Mouse (Mus musculus) monocyte, adult 5-6 weeks (primary cell): Measurements from ENCODE around the gene Olfr39. TPM values are rescaled to one million over a fixed set of nuclear protein-coding genes. Genes with fewer than 3 reads are reported as not detected.
"Not testable (repeated sequence)": the region's sequence is repeated elsewhere in the genome, so short reads cannot be mapped to it uniquely, and the experiment has no call there.

Experiments
- ATAC-seq: fragments of 153-309, 156-312 bp; replicated peaks from 2 replicates; pipeline ENCODE4 v1.8.0; 2017; ENCODE audit warnings: mild to moderate bottlenecking; ENCODE audit not compliant: low TSS enrichment, insufficient number of reproducible peaks, severe bottlenecking, poor library complexity, low FRiP score
- total RNA-seq: library from RNA; stranded (forward); fragments of 200-1000, 200-491, 200-594 nt; gene quantifications from 3 replicates; pipeline ENCODE4 v1.2.3, GENCODE M21; 2017

Olfr39 gene
- total RNA-seq: not detected in 3 replicates

DNA sequence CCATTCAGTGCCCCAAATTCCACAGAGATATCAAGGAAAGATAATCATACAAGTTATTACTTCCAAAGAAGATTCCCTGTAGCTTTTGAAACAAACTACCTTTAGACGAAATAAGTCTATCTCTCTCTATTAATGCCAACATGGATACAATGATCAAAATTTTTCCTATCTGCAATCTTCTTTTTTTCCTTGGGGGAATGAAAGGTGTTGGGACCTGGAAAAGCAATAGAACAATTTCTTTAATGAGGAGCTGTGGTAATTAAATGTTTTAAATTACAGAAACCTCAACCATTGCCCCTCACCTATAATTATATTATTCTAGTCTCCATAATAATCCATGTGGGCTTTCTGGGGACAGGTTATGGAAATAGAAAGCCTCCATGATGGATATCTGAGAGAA is at the start of gene Olfr39:
TSS of gene Olfr39 (plus strand) at position 301 of the 400 bp plus-strand sequence.
- no peak for ATAC-seq

- no peak for ATAC-seq
Measured at GRCm38 (mm10) chr9:20236819-20237218, 45.3 kb upstream of the Olfr39 start, which contains the start of gene Olfr872. Olfr872 (plus strand) TSS chr9:20237119.

DNA sequence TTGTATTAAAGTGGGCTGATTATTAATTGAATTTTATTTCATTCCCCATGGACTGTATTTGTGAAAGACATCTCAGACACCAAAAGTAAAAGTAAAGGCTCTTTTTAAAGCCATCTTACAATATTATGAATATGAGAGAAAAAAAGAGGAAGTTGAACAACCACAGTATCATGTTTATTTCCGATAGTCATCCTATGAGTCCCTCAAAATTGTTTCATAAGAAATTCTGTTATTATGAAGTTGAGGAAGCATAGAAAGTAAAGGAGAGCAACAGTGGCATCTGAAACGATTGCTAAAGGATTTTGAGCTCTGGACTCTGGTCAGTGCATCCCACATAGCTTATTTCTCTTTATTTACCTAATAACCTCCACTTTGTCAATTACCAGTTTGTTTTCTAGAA is 44.8 kb upstream of the Olfr39 start:
- no peak for ATAC-seq

DNA sequence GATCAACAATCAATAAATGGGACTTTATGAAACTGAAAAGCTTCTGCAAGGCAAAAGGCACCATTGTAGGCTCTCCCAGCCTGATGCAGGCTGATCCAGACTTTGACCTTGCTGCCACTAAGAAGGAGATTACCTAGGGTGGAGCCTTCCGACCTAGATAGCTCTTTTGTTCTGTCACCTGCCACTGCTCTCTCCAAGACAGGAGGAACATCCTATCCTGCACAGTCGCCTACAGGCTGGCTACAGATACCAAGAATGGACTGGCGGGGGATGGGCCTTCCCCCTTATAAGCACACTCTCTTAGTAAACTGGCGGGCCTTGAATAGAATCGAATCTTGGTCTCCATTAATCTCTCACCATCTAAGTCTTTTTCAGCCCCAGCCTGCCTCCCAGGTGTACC is 13.4 kb downstream of the Olfr39 start:
- ATAC-seq: not testable (repeated sequence)

GRCm38 (mm10) chr9:20298232-20298631 is 16.1 kb downstream of the Olfr39 start, which contains the start of gene Olfr873:
Olfr873 (plus strand) TSS chr9:20298532.
- no peak for ATAC-seq

- no peak for ATAC-seq
Measured at GRCm38 (mm10) chr9:20335994-20336393, 53.8 kb downstream of the Olfr39 start, which contains the start of gene Olfr18. Olfr18 (minus strand) TSS chr9:20336094.

Other genes with a start within 250 kb of the Olfr39 start
- not detected in 3 replicates for gene Olfr867, start 224.8 kb upstream of the Olfr39 start, total RNA-seq
- not detected in 3 replicates for gene Olfr868, start 183.7 kb upstream of the Olfr39 start, total RNA-seq
- gene Olfr869, start 153.3 kb upstream of the Olfr39 start, total RNA-seq: not detected in 3 replicates
- gene Olfr870, start 108.3 kb upstream of the Olfr39 start, total RNA-seq: not detected in 3 replicates
- not detected in 3 replicates for gene Olfr871, start 70.1 kb upstream of the Olfr39 start, total RNA-seq
- not detected in 3 replicates for gene Olfr872, start 45.2 kb upstream of the Olfr39 start, total RNA-seq
- gene Olfr873, start 16.2 kb downstream of the Olfr39 start, total RNA-seq: not detected in 3 replicates
- not detected in 3 replicates for gene Olfr18, start 53.7 kb downstream of the Olfr39 start, total RNA-seq
- gene Zfp560, start 102.8 kb downstream of the Olfr39 start, total RNA-seq: 5.3 to 23.0 TPM (median 13.5 TPM) in 3 replicates
- gene Zfp26, start 177.8 kb downstream of the Olfr39 start, total RNA-seq: 27.5 to 45.4 TPM (median 31.6 TPM) in 3 replicates
- 10.9 to 21.2 TPM (median 15.1 TPM) in 3 replicates for gene Zfp426, start 210.4 kb downstream of the Olfr39 start, total RNA-seq
- 27.5 to 43.8 TPM (median 36.4 TPM) in 3 replicates for gene Zfp266, start 239.1 kb downstream of the Olfr39 start, total RNA-seq